Mouse (Mus musculus) bone marrow macrophage, adult 2 months (primary cell): ENCODE data around the gene Ddx1.

ENCODE experiments used
- CTCF ChIP-seq: IDR thresholded peaks from 2 replicates; pipeline ENCODE4 v1.5.1; 2012; ENCODE audit warnings: low read depth, mild to moderate bottlenecking, low read length, moderate library complexity
- POLR2A ChIP-seq: IDR thresholded peaks from 2 replicates; pipeline ENCODE4 v1.6.1; 2012; ENCODE audit warnings: mild to moderate bottlenecking, low read depth, low read length, borderline replicate concordance

GRCm38 (mm10) chr12:13248691-13249572, at the start of gene Ddx1:
- TF ChIP-seq POLR2A = no peak
- TF ChIP-seq CTCF = no peak
